ENCODE assay signal across 8 mouse cellular contexts in the genomic region with DNA sequence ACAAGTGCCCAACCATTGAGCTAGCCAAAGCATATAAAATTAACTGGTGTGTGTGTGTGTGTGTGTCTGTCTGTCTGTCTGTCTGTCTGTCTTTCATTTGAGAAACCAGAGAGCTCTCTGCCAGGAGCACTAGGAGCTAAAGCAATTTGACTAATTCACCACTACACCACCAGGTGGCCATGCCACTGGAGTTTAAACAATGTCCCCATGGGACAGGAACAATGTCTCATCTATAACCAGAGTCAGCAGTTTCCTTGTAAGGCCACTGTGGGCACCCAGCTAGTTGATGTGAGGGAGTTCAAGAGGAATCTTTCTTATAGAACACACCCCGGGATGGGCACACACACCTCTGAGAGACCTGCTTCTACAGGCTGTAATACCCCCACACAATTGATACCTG. TPM values are rescaled to one million over a fixed set of nuclear protein-coding genes. Genes with fewer than 3 reads are reported as not detected.
DNase-seq lines count a peak whose midpoint lies in the region; ATAC-seq and TF ChIP-seq lines count a peak whose summit lies in the region.

No protein-coding gene starts in this region.

- H3K4me2 ChIP-seq in hindbrain, postnatal 0 days (ENCODE audit: low read depth, low read length), result no peak overlapping the region
- no peak overlapping the region for H3K4me2 ChIP-seq in hindbrain, embryonic 13.5 days
- no peak overlapping the region for H3K4me2 ChIP-seq in stomach, postnatal 0 days (replicated peaks; ENCODE audit: low read depth)

- no peaks in the 10 kb centered on the region for H3K36me3 ChIP-seq in hindbrain, postnatal 0 days (ENCODE audit: insufficient read depth, low read length)
- no peaks in the 10 kb centered on the region for H3K36me3 ChIP-seq in hindbrain, embryonic 13.5 days
- H3K36me3 ChIP-seq in E14TG2a.4 (ENCODE audit: insufficient read depth, low read length), result no peaks in the 10 kb centered on the region
- H3K36me3 ChIP-seq in stomach, postnatal 0 days (ENCODE audit: control insufficient read depth, insufficient read depth, low read length), result no peaks in the 10 kb centered on the region

- H3K9me3 ChIP-seq in hindbrain, postnatal 0 days (ENCODE audit: low read length), result no peaks in the 10 kb centered on the region
- H3K9me3 ChIP-seq in hindbrain, embryonic 13.5 days, result no peaks in the 10 kb centered on the region
- H3K9me3 ChIP-seq in E14TG2a.4 (ENCODE audit: low read length), result no peaks in the 10 kb centered on the region
- H3K9me3 ChIP-seq in stomach, postnatal 0 days (ENCODE audit: control insufficient read depth, low read length), result no peaks in the 10 kb centered on the region

- WGBS in hindbrain, postnatal 0 days, result 76% methylated on average over 1 of the region's 1 CpGs
- 89% methylated on average over 1 of the region's 1 CpGs for WGBS in hindbrain, embryonic 13.5 days
- 69% methylated on average over 1 of the region's 1 CpGs for WGBS in stomach, postnatal 0 days

- no peak overlapping the region for H3K27ac ChIP-seq in hindbrain, postnatal 0 days
- no peak overlapping the region for H3K27ac ChIP-seq in hindbrain, embryonic 13.5 days
- no peak overlapping the region for H3K27ac ChIP-seq in stomach, postnatal 0 days (replicated peaks)

- H3K4me3 ChIP-seq in hindbrain, postnatal 0 days (ENCODE audit: low read length), result no peak overlapping the region
- no peak overlapping the region for H3K4me3 ChIP-seq in hindbrain, embryonic 13.5 days
- H3K4me3 ChIP-seq in E14TG2a.4 (replicated peaks; ENCODE audit: low read length), result no peak overlapping the region
- no peak overlapping the region for H3K4me3 ChIP-seq in stomach, postnatal 0 days (ENCODE audit: low read depth, low read length)

- no peak for TF ChIP-seq EP300 in stomach, postnatal 0 days (optimal IDR thresholded peaks at IDR 0.05)

- peak; percentile 58 for TF ChIP-seq CTCF in hindbrain, postnatal 0 days (IDR thresholded peaks at IDR 0.05; ENCODE audit: low read depth)
- TF ChIP-seq CTCF in E14TG2a.4 (conservative IDR thresholded peaks at IDR 0.05; ENCODE audit: low read length), result peak; percentile 24; the same call in 1 of the 2 replicates
- TF ChIP-seq CTCF in stomach, postnatal 0 days (IDR thresholded peaks at IDR 0.05; ENCODE audit: low read depth), result peak; percentile 76

- ATAC-seq in hindbrain, postnatal 0 days, result no peak
- no peak for ATAC-seq in hindbrain, embryonic 13.5 days (ENCODE audit: low FRiP score)
- peak; percentile 80 for ATAC-seq in common myeloid progenitor, adult 5-6 weeks (replicated peaks; ENCODE audit: low read depth, poor library complexity, severe bottlenecking)
- peak; percentile 65 for ATAC-seq in stomach, postnatal 0 days (ENCODE audit: low FRiP score, low TSS enrichment)

- H3K9ac ChIP-seq in hindbrain, postnatal 0 days (replicated peaks; ENCODE audit: low read length), result no peak overlapping the region
- H3K9ac ChIP-seq in hindbrain, embryonic 13.5 days, result no peak overlapping the region
- H3K9ac ChIP-seq in stomach, postnatal 0 days (ENCODE audit: low read length), result no peak overlapping the region

- H3K27me3 ChIP-seq in hindbrain, postnatal 0 days (ENCODE audit: insufficient read depth, low read length), result no peaks in the 10 kb centered on the region
- H3K27me3 ChIP-seq in hindbrain, embryonic 13.5 days, result no peaks in the 10 kb centered on the region
- 0 out of 2 replicates have a peak, but pooled peaks cover 2% of the 10 kb centered on the region for H3K27me3 ChIP-seq in E14TG2a.4 (ENCODE audit: insufficient read depth, low read length)
- no peaks in the 10 kb centered on the region for H3K27me3 ChIP-seq in stomach, postnatal 0 days (ENCODE audit: control insufficient read depth, insufficient read depth, low read length)

- no peaks in the 10 kb centered on the region for H3K4me1 ChIP-seq in hindbrain, postnatal 0 days (ENCODE audit: insufficient read depth, low read length)
- H3K4me1 ChIP-seq in hindbrain, embryonic 13.5 days (replicated peaks), result 0 out of 2 replicates have a peak, but pooled peaks cover 3% of the 10 kb centered on the region
- H3K4me1 ChIP-seq in E14TG2a.4 (replicated peaks; ENCODE audit: low read depth, low read length), result peaks cover 31% of the 10 kb centered on the region
- H3K4me1 ChIP-seq in stomach, postnatal 0 days (replicated peaks; ENCODE audit: control insufficient read depth, insufficient read depth), result no peaks in the 10 kb centered on the region

- DNase-seq in hindbrain, postnatal 0 days (ENCODE audit: low spot score), result peak; percentile 43
- peak; percentile 73 to 82 for DNase-seq in kidney, postnatal 36 days
- DNase-seq in stomach, postnatal 0 days (ENCODE audit: low spot score), result peak; percentile 49
- no peak for DNase-seq in yolk sac, embryonic 10.5 days (ENCODE audit: low spot score)
- no peak for DNase-seq in frontal cortex, postnatal 14 days (ENCODE audit: low spot score in 2 of 2)

RNA-seq across cellular contexts. Expression of gene Klf11, which starts 20.9 kb away (rescaled TPM):
- total RNA-seq in hindbrain, postnatal 0 days (2014; rRNA removed), result 28.2 and 28.3 TPM in 2 replicates
- 18.0 and 20.4 TPM in 2 replicates for polyA plus RNA-seq in hindbrain, postnatal 0 days (2015; fragmentation: Nextera tagmentation; extraction: Ambion mirVana)
- polyA plus RNA-seq in hindbrain, embryonic 13.5 days (2015; fragmentation: Nextera tagmentation; extraction: Ambion mirVana), result 15.9 and 17.6 TPM in 2 replicates
- 13.3 and 24.8 TPM in 2 replicates for total RNA-seq in common myeloid progenitor, adult 5-6 weeks (2017)
- 9.8 and 11.3 TPM in 2 replicates for polyA plus RNA-seq in stomach, postnatal 0 days (2015; fragmentation: Nextera tagmentation; extraction: Ambion mirVana)

RNA-seq across cellular contexts. Expression of gene Cys1, which starts 51.4 kb away (rescaled TPM):
- total RNA-seq in hindbrain, postnatal 0 days (2014; rRNA removed), result 3.9 and 5.5 TPM in 2 replicates
- 1.4 and 1.7 TPM in 2 replicates for polyA plus RNA-seq in hindbrain, postnatal 0 days (2015; fragmentation: Nextera tagmentation; extraction: Ambion mirVana)
- 0.56 and 1.6 TPM in 2 replicates for polyA plus RNA-seq in hindbrain, embryonic 13.5 days (2015; fragmentation: Nextera tagmentation; extraction: Ambion mirVana)
- total RNA-seq in common myeloid progenitor, adult 5-6 weeks (2017), result 0.41 TPM in 1 of 2 replicates, not detected in the other
- 1.4 and 1.9 TPM in 2 replicates for polyA plus RNA-seq in stomach, postnatal 0 days (2015; fragmentation: Nextera tagmentation; extraction: Ambion mirVana)

RNA-seq across cellular contexts. Expression of gene Grhl1, which starts 58.1 kb away (rescaled TPM):
- 1.3 and 1.5 TPM in 2 replicates for total RNA-seq in hindbrain, postnatal 0 days (2014; rRNA removed)
- 1.2 and 1.4 TPM in 2 replicates for polyA plus RNA-seq in hindbrain, postnatal 0 days (2015; fragmentation: Nextera tagmentation; extraction: Ambion mirVana)
- polyA plus RNA-seq in hindbrain, embryonic 13.5 days (2015; fragmentation: Nextera tagmentation; extraction: Ambion mirVana), result 0.78 and 1.0 TPM in 2 replicates
- 0.59 TPM in 1 of 2 replicates, not detected in the other for total RNA-seq in common myeloid progenitor, adult 5-6 weeks (2017)
- 28.6 and 28.9 TPM in 2 replicates for polyA plus RNA-seq in stomach, postnatal 0 days (2015; fragmentation: Nextera tagmentation; extraction: Ambion mirVana)

Comparison
In these comparisons a context has a peak if more than half of its experiments do, and no peak if none do; other contexts are left out.
1. ATAC-seq: peak in common myeloid progenitor, adult 5-6 weeks (single experiment) and stomach, postnatal 0 days (single experiment); none in hindbrain, postnatal 0 days (single experiment) and hindbrain, embryonic 13.5 days (single experiment).
2. DNase-seq: peak in hindbrain, postnatal 0 days (single experiment), kidney, postnatal 36 days (2 of 2) and stomach, postnatal 0 days (single experiment); none in yolk sac, embryonic 10.5 days (single experiment) and frontal cortex, postnatal 14 days (0 of 2).
3. CTCF ChIP-seq: peak in every context shown above with its lines; median percentile 76 in stomach, postnatal 0 days; 58 in hindbrain, postnatal 0 days; 24 in E14TG2a.4.
4. RNA of gene Grhl1, which starts 58.1 kb away (polyA plus RNA-seq): 28.6 to 28.9 TPM in stomach, postnatal 0 days; 1.2 to 1.4 TPM in hindbrain, postnatal 0 days and 0.78 to 1.0 TPM in hindbrain, embryonic 13.5 days; every median in the first group is over 10 times any median in the second.